Mouse (Mus musculus) cortical plate, adult 2 months (tissue): ENCODE results near the gene Spats2l.

Source experiments
- CTCF ChIP-seq: fragments of 200-500 bp; IDR thresholded peaks from 2 replicates; pipeline ENCODE4 v1.5.1; 2011; ENCODE audit warnings: mild to moderate bottlenecking, control low read depth, low read length; ENCODE audit not compliant: insufficient read depth; ENCODE audit errors: extremely low read depth
- POLR2A ChIP-seq: fragments of 200-500 bp; IDR thresholded peaks from 2 replicates; pipeline ENCODE4 v1.6.1; 2011; ENCODE audit warnings: mild to moderate bottlenecking, low read length, control low read depth; ENCODE audit not compliant: insufficient read depth; ENCODE audit errors: extremely low read depth

DNA sequence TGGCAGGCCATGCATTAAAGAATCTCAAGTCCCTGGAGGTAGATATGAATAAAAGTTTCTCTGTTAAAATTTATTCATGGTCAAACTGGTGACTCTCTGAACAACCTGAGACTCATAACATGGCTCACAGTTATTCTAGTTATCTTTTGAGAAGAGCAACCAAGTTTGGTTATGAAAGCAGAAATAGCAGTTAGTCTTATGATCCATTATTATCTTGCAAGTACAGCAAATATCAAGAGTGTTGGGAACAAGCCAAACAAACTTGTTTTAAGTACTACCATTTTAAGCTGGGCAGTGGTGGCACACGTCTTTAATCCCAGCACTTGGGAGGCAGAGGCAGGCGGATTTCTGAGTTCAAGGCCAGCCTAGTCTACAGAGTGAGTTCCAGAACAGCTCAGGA, 217.3 kb downstream of the Spats2l start:
- TF ChIP-seq CTCF = no peak
- no peak for TF ChIP-seq POLR2A
